13 mouse cellular contexts compared by ENCODE assay signal in genomic region chr6:78460191-78460825, GRCm38 (mm10). TPM values are rescaled to one million over a fixed set of nuclear protein-coding genes. Genes with fewer than 3 reads are reported as not detected.
DNase-seq lines count a peak whose midpoint lies in the region; ATAC-seq and TF ChIP-seq lines count a peak whose summit lies in the region.
"Had no signal": no experiment of that assay in that cellular context is flagged by ENCODE, and none has a peak within 500 bp of the region (broad histone marks: within the 10 kb centered on the region; RNA-seq: fewer than 3 reads in every experiment).

No protein-coding gene starts in this region.

- H3K4me3 ChIP-seq in left cerebral cortex, adult 2 months, result no peak overlapping the region
- H3K4me3 ChIP-seq: embryonic facial prominence, embryonic 13.5 days; heart, embryonic 13.5 days had no signal

- intact Hi-C loops in left cerebral cortex, adult 2 months (cut with DNase I), result loop anchor here (1.0 to 5.0 kb wide), 4 partner anchors 120 to 598 kb away; no protein-coding TSS in a partner anchor

- peak; percentile 7 to 10 for DNase-seq in cerebellum, postnatal 10 days
- DNase-seq in cerebellum, adult 11 months, result no peak
- DNase-seq in frontal cortex, postnatal 10 days (ENCODE audit: low spot score in 2 of 2), result peak; percentile 8 to 15
- DNase-seq in left cerebral cortex, adult 2 months (ENCODE audit: extremely low spot score in 1 of 2, low spot score in 2 of 2), result peak; percentile 11 to 32
- peak; percentile 45 to 71 for DNase-seq in right cerebral cortex, postnatal 10 days (ENCODE audit: low spot score in 2 of 2)
- no peak for DNase-seq in spleen, adult 12 weeks (ENCODE audit: low spot score)
- no peak for DNase-seq in urinary bladder, postnatal 14 days (ENCODE audit: low spot score)
- DNase-seq: thymus, postnatal 4 days had no signal

- H3K27ac ChIP-seq in left cerebral cortex, adult 2 months, result no peak overlapping the region
- H3K27ac ChIP-seq: embryonic facial prominence, embryonic 13.5 days; heart, embryonic 13.5 days; kidney, postnatal 0 days had no signal

- no peak for TF ChIP-seq CTCF in left cerebral cortex, adult 2 months (IDR thresholded peaks at IDR 0.05)

- no peak for ATAC-seq in megakaryocyte progenitor cell, adult 5-6 weeks (replicated peaks; ENCODE audit: poor library complexity)

RNA-seq across cellular contexts. Expression of gene Reg3g, which starts 8.4 kb away (rescaled TPM):
- total RNA-seq in left cerebral cortex, adult 2 months (2021), result not detected
- not detected in 2 replicates for total RNA-seq in megakaryocyte progenitor cell, adult 5-6 weeks (2015)
- not detected in 2 replicates for total RNA-seq in megakaryocyte progenitor cell, adult 5-6 weeks (2017)
- total RNA-seq: adrenal gland, postnatal 4 days had no signal

RNA-seq across cellular contexts. Expression of gene Reg1, which starts 37.8 kb away (rescaled TPM):
- not detected for total RNA-seq in left cerebral cortex, adult 2 months (2021)
- total RNA-seq in megakaryocyte progenitor cell, adult 5-6 weeks (2015), result not detected in 2 replicates
- not detected in 2 replicates for total RNA-seq in megakaryocyte progenitor cell, adult 5-6 weeks (2017)

Comparison
In these comparisons a context has a peak if more than half of its experiments do, and no peak if none do; other contexts are left out.
1. DNase-seq: peak in cerebellum, postnatal 10 days (2 of 2), frontal cortex, postnatal 10 days (2 of 2), left cerebral cortex, adult 2 months (2 of 2) and right cerebral cortex, postnatal 10 days (2 of 2); none in cerebellum, adult 11 months (single experiment), spleen, adult 12 weeks (single experiment) and urinary bladder, postnatal 14 days (single experiment).